Mouse (Mus musculus) cortical plate, adult 2 months (tissue): ENCODE measurements around the gene Chd4. TPM values are rescaled to one million over a fixed set of nuclear protein-coding genes. Genes with fewer than 3 reads are reported as not detected.

Experiments
- H3K27ac ChIP-seq: fragments of 200-500 bp; 2 replicates; pipeline ENCODE4 v1.5.1; 2012; ENCODE audit warnings: low read length, control low read depth, inconsistent platforms; ENCODE audit not compliant: insufficient read depth
- H3K4me1 ChIP-seq: fragments of 200-500 bp; 2 replicates; pipeline ENCODE4 v1.6.1; 2011; ENCODE audit warnings: low read length; ENCODE audit not compliant: control insufficient read depth, insufficient read depth
- H3K4me3 ChIP-seq: fragments of 200-500 bp; 2 replicates; pipeline ENCODE4 v1.5.1; 2011; ENCODE audit warnings: mild to moderate bottlenecking, low read length, control low read depth; ENCODE audit not compliant: insufficient read depth
- CTCF ChIP-seq: fragments of 200-500 bp; IDR thresholded peaks from 2 replicates; pipeline ENCODE4 v1.5.1; 2011; ENCODE audit warnings: mild to moderate bottlenecking, control low read depth, low read length; ENCODE audit not compliant: insufficient read depth; ENCODE audit errors: extremely low read depth
- POLR2A ChIP-seq: fragments of 200-500 bp; IDR thresholded peaks from 2 replicates; pipeline ENCODE4 v1.6.1; 2011; ENCODE audit warnings: mild to moderate bottlenecking, low read length, control low read depth; ENCODE audit not compliant: insufficient read depth; ENCODE audit errors: extremely low read depth
- polyA plus RNA-seq: library from polyadenylated mRNA; depleted of rRNA; stranded (reverse); fragments of >200 nt; gene quantifications from 2 replicates; pipeline ENCODE4 v1.2.3, GENCODE M21; 2012

Gene Chd4
- polyA plus RNA-seq, 1 experiment, result 79.0 TPM

GRCm38 (mm10) chr6:125163801-125164657, 68.2 kb downstream of the Chd4 start:
- H3K27ac ChIP-seq, result peak overlapping the region; percentile 58
- H3K4me3 ChIP-seq, result peak overlapping the region; percentile 92
- peaks cover 8% of the 10 kb centered on the region for H3K4me1 ChIP-seq
- 0 out of 2 replicates have a peak, but pooled peaks have one; percentile 24 for TF ChIP-seq POLR2A
- no peak for TF ChIP-seq CTCF

DNA sequence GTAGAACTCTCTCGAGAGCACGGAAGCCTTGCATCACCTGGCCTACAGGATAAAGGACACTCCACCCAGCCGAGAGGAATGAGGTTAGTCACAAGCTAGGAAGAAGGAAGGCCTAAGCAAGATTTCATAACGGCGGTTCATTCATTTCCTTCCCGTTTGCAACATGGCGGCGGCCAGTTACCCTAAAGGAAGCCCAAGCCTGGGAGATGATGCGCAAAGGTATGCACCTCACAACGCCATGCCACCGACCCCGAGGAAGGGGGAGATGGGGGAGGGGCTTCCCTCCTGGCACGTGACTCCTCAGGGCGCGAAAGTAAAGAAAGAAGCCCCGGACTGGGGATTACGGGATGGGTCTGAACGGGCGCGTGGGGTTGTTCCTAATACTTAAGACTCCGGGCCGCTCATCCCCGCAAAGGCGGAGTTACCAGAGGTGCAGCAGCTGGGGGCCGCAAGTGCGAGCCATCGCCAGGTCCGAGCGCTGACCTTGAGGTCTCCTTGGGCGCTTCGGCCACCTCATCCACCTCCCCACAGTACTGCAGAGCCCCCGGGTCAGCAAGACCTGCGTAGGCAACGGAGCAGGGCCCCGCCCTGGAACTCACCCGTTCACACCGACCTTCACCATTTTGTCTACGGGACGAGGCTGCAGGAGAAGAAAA, 69.0 kb downstream of the Chd4 start:
- TF ChIP-seq CTCF, result no peak
- peak; percentile 19 for TF ChIP-seq POLR2A
- peaks cover 8% of the 10 kb centered on the region for H3K4me1 ChIP-seq
- peak overlapping the region; percentile 58 for H3K27ac ChIP-seq
- peak overlapping the region; percentile 92 for H3K4me3 ChIP-seq

DNA sequence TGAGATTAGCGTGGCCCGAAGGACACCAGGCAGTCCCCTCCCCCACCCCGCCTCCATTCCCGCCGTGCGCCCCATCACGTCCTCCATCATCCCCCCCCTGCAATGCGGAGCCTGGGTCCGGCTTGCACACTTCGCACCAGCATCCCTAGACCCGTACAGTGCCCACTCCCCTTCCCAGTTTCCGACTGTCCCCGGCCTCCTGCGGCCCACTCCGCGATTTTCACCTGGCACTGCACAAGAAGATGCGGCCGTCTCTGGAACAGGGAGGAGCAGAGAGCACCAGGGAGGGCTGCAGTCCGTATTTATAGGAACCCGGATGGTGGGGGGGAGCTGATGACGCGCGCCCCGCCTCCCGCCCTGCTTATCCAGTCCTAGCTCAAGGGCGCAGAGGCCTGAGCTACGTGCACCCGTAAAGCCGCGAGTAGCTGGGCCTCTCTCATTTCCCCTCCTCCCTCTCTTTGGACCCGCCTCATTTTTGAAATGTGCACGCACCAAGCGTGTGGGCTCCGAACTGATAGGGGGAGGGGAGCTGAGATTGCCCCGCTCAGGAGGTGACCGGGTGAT, 69.6 kb downstream of the Chd4 start:
- Histone ChIP-seq H3K4me1 (peaks cover 8% of the 10 kb centered on the region), H3K4me3 (peak overlapping the region; percentile 92), H3K27ac (peak overlapping the region; percentile 58)
- TF ChIP-seq POLR2A, result peak; percentile 100
- TF ChIP-seq CTCF, result no peak

DNA sequence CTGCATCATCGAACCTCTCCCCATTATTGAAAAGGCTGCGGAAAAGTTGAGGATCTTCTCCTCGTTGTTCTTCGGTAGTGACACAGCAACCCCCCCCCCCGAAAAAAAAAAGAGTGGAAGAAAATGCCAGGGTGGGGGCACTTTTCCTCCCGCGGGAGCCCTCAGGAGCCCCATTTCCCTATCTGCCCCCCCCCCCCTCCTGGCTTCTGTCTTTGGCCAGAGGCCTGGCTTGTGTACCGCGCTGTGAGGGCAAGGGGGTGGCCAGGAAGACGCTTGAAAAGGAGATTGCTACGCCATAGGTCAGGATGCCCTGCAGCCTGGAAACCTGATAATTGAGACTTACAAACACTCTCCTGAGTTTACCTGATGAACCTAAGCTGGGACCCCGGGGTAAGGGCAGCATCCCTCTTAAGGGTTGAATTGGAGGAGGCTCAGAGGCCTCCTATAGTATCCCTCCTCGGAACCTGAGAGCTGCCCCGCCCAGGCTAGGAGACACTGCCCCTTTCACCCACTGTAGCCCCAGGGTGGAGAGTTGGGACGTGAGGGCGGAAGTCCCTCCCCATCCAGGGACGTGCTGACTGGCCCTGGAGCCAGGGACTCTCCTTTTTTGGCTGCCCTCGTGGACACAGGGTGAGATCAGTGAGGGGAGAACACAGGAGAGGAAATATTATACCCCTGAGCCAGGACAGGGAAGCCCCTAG, 70.4 kb downstream of the Chd4 start, which contains the start of gene Gapdh:
TSS of gene Gapdh (minus strand) at position 417 of the 701 bp plus-strand sequence.
- TF ChIP-seq CTCF (no peak), POLR2A (peak; percentile 17; the same call in 1 of the 2 replicates)
- H3K4me3 ChIP-seq, result peak within 1 kb of the TSS; percentile 92
- H3K27ac ChIP-seq, result peak within 1 kb of the TSS; percentile 70
- peaks cover 7% of the 10 kb centered on the region for H3K4me1 ChIP-seq

DNA sequence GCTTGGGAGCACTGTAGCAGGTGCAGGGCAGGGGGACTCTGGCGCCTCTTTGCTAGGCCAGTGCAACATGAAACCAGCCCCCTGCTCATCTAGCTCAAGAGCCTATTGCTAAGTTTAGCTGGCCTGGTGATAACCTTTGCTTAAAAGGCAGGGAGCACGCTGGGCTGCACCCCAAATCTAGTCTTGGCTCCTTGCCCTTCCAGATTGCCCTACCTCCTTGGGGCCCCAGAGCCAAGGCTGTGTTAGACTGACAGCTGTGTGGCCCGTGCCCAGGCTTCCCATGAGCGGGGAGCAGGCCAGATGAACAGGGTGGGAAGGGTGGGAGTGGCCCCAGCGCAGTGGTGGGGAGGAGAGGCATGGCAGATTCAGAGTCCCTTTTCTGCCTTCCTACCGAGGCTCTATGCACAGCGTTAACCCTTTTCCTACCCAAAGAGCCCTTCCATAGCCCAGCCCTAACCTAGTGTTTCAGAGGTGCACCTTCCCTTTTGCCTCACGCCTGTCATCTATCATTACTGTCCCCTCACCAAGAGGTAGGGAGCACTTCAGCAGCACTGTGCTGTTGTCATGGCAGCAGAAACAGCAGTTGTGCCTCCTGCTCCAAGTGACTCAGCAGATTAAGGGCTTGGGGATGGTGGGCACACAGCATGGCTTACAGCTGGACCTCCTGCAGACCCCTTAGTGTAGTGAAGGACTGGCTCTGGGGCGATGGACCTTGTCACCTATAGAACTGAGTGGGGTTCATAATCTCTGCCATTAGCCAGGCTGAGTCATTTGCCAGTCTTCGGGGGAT, 71.3 kb downstream of the Chd4 start:
- TF ChIP-seq POLR2A, result no peak
- no peak for TF ChIP-seq CTCF
- Histone ChIP-seq H3K27ac (peak overlapping the region; percentile 70), H3K4me3 (peak overlapping the region; percentile 92; the same call in 1 of the 2 replicates), H3K4me1 (peaks cover 7% of the 10 kb centered on the region)

- TF ChIP-seq POLR2A, result no peak
- TF ChIP-seq CTCF, result no peak
- Histone ChIP-seq H3K4me3 (no peak overlapping the region), H3K4me1 (peaks cover 7% of the 10 kb centered on the region), H3K27ac (peak overlapping the region; percentile 70; the same call in 1 of the 2 replicates)
Observed at GRCm38 (mm10) chr6:125168086-125168485, 72.3 kb downstream of the Chd4 start.

- Histone ChIP-seq H3K27ac (no peak overlapping the region), H3K4me1 (peaks cover 7% of the 10 kb centered on the region), H3K4me3 (no peak overlapping the region)
- 0 out of 2 replicates have a peak, but pooled peaks have one; percentile 15 for TF ChIP-seq CTCF
- TF ChIP-seq POLR2A, result no peak
Observed at GRCm38 (mm10) chr6:125170194-125170593, 74.4 kb downstream of the Chd4 start.

GRCm38 (mm10) chr6:125172474-125172873, 76.7 kb downstream of the Chd4 start:
- Histone ChIP-seq H3K27ac (no peak overlapping the region), H3K4me1 (peaks cover 1% of the 10 kb centered on the region; the same call in 1 of the 2 replicates), H3K4me3 (no peak overlapping the region)
- TF ChIP-seq CTCF (no peak), POLR2A (no peak)

- Histone ChIP-seq H3K4me1 (peaks cover 1% of the 10 kb centered on the region; the same call in 1 of the 2 replicates), H3K27ac (no peak overlapping the region), H3K4me3 (no peak overlapping the region)
- TF ChIP-seq CTCF, result no peak
- no peak for TF ChIP-seq POLR2A
Observed at GRCm38 (mm10) chr6:125173256-125173655, 77.5 kb downstream of the Chd4 start.
